Mouse (Mus musculus): ENCODE measurements around the gene Galt. TPM values are rescaled to one million over a fixed set of nuclear protein-coding genes. Genes with fewer than 3 reads are reported as not detected.

Gene Galt
- polyA plus RNA-seq, 1 experiment from 2014 or later = 38.0 TPM

DNA sequence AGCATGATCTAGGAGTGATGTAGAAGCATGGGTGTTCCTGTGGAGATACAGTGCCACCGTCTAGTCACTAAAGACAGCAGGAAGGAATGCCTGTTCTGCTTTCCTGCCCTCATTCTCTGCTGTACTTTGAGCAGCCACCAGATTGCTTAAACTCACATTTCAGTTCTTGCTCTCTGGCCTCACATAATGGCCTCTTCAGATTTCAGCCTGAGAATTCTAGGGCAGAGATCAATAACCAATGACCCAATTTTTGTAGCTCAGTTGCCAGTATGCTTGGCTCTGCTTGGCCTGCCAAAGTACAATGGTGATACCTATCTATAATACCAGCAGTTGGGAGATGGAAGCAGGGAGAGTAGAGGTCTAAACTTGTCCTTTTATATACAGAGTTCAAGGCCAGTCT, 10.0 kb upstream of the Galt start:
- peaks cover 7% of the 10 kb centered on the region for H3K4me1 ChIP-seq (replicated peaks)
- peaks cover 15% of the 10 kb centered on the region for H3K9me3 ChIP-seq
- H3K27me3 ChIP-seq = 0 out of 2 replicates have a peak, but pooled peaks cover 9% of the 10 kb centered on the region
- H3K27ac ChIP-seq (replicated peaks) = no peak overlapping the region
- no peak overlapping the region for H3K4me3 ChIP-seq
- no peak overlapping the region for H3K4me2 ChIP-seq
- no peak overlapping the region for H3K9ac ChIP-seq
- no peaks in the 10 kb centered on the region for H3K36me3 ChIP-seq
- 93% methylated on average over 1 of the region's 1 CpGs for WGBS
- ATAC-seq (ENCODE audit: low read depth) = no peak

DNA sequence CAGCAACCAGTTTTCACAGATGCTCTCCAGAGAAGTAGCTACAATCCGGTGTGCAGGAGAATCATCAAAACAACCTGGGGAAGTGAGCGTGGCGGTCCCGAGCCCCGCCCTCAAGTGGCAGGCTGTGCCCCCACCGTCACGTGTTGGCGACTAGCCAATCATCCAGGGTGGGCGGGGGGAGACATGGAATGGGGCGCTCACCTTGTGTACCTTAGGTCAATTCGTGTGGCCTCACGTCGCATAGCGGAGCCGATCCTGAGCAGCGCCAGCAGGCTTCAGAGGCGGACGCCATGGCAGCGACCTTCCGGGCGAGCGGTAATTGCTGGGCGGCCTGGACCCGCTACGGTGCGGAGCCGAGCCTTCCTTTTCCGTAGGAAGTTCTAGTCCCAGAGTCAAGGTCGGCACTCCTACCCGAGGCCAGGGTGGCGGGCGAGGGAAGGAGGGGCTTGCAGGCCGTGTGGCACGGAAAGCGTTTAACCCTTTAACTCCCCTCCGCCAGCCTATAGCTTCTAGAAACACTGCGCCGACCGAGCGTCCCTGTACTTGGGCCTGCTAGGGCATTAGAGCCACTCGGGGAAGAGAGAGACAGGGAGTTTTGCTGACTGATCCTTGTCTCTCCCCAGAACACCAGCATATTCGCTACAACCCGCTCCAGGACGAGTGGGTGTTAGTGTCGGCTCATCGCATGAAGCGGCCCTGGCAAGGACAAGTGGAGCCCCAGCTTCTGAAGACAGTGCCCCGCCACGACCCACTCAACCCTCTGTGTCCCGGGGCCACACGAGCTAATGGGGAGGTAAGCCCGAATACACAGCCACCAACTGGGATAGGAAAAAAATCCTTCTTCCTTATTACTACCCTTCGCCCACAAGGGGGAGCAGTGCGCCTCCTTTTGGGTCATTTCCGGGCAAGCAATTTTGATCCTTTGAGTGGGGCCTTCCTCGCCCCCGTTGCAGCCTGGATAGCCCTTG, 594 bp downstream of the Galt start, which contains the start of gene Sigmar1:
Gene Sigmar1 (minus strand): TSS at position 820 of the 968 bp plus-strand sequence.
- Histone ChIP-seq H3K9me3 (no peaks in the 10 kb centered on the region), H3K27me3 (peaks cover 4% of the 10 kb centered on the region; the same call in 1 of the 2 replicates), H3K9ac (peak within 1 kb of the TSS; percentile 83), H3K4me1 (replicated peaks) (peaks cover 25% of the 10 kb centered on the region), H3K36me3 (peaks cover 8% of the 10 kb centered on the region; the same call in 1 of the 2 replicates), H3K4me3 (peak within 1 kb of the TSS; percentile 62), H3K4me2 (peak within 1 kb of the TSS; percentile 95), H3K27ac (replicated peaks) (peak within 1 kb of the TSS; percentile 83)
- under 1% methylated on average over 57 of the region's 57 CpGs for WGBS
- ATAC-seq (ENCODE audit: low read depth) = peak; percentile 75

GRCm38 (mm10) chr4:41756440-41756839, 1.4 kb downstream of the Galt start:
- H3K27me3 ChIP-seq = peaks cover 4% of the 10 kb centered on the region; the same call in 1 of the 2 replicates
- peak overlapping the region; percentile 95 for H3K4me2 ChIP-seq
- peak; percentile 15; the same call in 1 of the 2 replicates for ATAC-seq (ENCODE audit: low read depth)
- peaks cover 8% of the 10 kb centered on the region; the same call in 1 of the 2 replicates for H3K36me3 ChIP-seq
- H3K9me3 ChIP-seq = no peaks in the 10 kb centered on the region
- H3K27ac ChIP-seq (replicated peaks) = no peak overlapping the region
- peak overlapping the region; percentile 62 for H3K4me3 ChIP-seq
- WGBS = 79% methylated on average over 8 of the region's 8 CpGs
- peak overlapping the region; percentile 83 for H3K9ac ChIP-seq
- H3K4me1 ChIP-seq (replicated peaks) = peaks cover 33% of the 10 kb centered on the region

DNA sequence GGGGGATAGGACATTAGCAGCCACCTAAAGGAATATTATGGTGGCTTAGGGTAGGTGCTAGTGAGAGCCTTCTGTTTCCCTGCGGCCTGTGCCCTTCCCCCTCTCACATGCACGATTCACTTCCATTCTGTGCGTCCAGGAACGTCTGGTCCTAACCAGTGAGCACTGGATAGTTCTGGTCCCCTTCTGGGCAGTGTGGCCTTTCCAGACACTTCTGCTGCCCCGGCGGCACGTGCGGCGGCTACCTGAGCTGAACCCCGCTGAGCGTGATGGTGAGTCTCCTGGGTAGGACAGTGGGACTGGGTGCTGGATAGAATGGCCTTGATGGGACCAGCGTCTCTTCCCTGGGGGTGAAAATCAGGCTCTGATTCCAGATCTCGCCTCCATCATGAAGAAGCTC, 2.3 kb downstream of the Galt start:
- Histone ChIP-seq H3K36me3 (peaks cover 8% of the 10 kb centered on the region; the same call in 1 of the 2 replicates), H3K9ac (no peak overlapping the region), H3K4me3 (no peak overlapping the region), H3K27ac (replicated peaks) (no peak overlapping the region), H3K9me3 (no peaks in the 10 kb centered on the region), H3K4me1 (replicated peaks) (peaks cover 42% of the 10 kb centered on the region), H3K27me3 (peaks cover 4% of the 10 kb centered on the region; the same call in 1 of the 2 replicates), H3K4me2 (no peak overlapping the region)
- no peak for ATAC-seq (ENCODE audit: low read depth)
- 95% methylated on average over 13 of the region's 13 CpGs for WGBS

- no peak for ATAC-seq (ENCODE audit: low read depth)
These were observed 3.0 kb downstream of the Galt start for GRCm38 (mm10) chr4:41758021-41758420.

DNA sequence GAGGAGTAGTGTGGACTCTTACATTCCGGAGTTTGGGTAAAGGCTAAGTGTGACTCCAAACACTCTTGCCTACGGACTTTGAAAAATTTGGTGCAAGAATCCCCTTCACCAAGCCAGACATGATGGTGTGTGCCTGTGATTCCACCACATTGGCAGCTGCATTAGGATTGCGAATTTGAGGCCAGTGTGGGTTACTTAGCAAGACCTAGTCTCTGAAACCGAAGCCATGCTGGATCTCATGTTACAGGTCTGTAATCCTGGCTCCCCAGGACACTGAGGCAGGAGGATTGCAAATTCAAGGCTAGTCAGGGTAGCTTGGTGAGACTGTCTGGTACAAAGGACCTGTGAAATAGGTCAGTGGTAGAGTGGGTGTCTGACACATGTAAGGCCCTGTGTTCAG, 3.7 kb downstream of the Galt start:
- ATAC-seq (ENCODE audit: low read depth) = no peak
- Histone ChIP-seq H3K9ac (0 out of 2 replicates have a peak overlapping the region, but pooled peaks have one; percentile 8), H3K36me3 (peaks cover 8% of the 10 kb centered on the region; the same call in 1 of the 2 replicates), H3K4me3 (no peak overlapping the region), H3K4me2 (no peak overlapping the region), H3K27ac (replicated peaks) (no peak overlapping the region), H3K27me3 (no peaks in the 10 kb centered on the region), H3K4me1 (replicated peaks) (peaks cover 48% of the 10 kb centered on the region), H3K9me3 (no peaks in the 10 kb centered on the region)
- 96% methylated on average over 4 of the region's 4 CpGs for WGBS

More at GRCm38 (mm10) chr4:41758021-41758420, 3.0 kb downstream of the Galt start:
- no peaks in the 10 kb centered on the region for H3K27me3 ChIP-seq
- WGBS = 86% methylated on average over 11 of the region's 11 CpGs
- peaks cover 8% of the 10 kb centered on the region; the same call in 1 of the 2 replicates for H3K36me3 ChIP-seq
- no peaks in the 10 kb centered on the region for H3K9me3 ChIP-seq
- no peak overlapping the region for H3K4me2 ChIP-seq
- H3K27ac ChIP-seq (replicated peaks) = no peak overlapping the region
- no peak overlapping the region for H3K9ac ChIP-seq
- H3K4me1 ChIP-seq (replicated peaks) = peaks cover 48% of the 10 kb centered on the region
- no peak overlapping the region for H3K4me3 ChIP-seq

- Histone ChIP-seq H3K27me3 (no peaks in the 10 kb centered on the region), H3K27ac (replicated peaks) (no peak overlapping the region), H3K4me1 (replicated peaks) (peaks cover 48% of the 10 kb centered on the region), H3K4me3 (no peak overlapping the region), H3K4me2 (no peak overlapping the region), H3K9ac (0 out of 2 replicates have a peak overlapping the region, but pooled peaks have one; percentile 8), H3K36me3 (peaks cover 8% of the 10 kb centered on the region; the same call in 1 of the 2 replicates), H3K9me3 (no peaks in the 10 kb centered on the region)
- ATAC-seq (ENCODE audit: low read depth) = no peak
- 90% methylated on average over 9 of the region's 9 CpGs for WGBS
These were observed 4.2 kb downstream of the Galt start for GRCm38 (mm10) chr4:41759206-41759605.

DNA sequence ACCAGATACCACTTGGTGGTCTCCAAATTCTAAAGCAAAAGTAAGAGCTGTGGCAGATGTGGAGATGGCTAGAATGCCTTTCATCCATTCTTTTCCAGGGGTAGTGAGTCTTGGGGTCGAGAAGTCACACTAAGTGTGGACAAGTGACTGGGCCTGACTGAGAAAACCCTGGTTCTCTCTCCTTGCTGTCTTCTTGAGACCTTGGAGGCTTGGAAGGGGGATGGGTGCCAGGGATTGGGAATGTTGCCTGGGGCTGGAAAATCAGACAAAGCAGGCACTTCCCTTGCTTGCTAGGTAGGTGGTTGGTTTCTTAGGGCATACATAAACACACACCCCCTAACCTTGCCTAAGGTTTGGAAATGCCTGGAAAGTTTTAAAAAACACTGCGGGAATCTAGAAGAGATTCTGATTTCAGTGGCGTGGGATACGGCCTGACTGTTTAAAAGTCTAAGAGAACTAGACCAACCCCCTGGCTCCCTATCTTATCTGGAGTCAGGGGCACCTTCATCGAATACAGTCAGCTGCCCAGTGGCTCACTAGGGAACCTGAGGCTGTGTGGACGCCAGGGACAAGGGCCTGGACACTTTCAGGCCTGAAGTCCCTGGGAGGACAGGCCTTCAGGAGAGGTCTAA, 4.7 kb downstream of the Galt start:
- no peak for ATAC-seq (ENCODE audit: low read depth)
- H3K9ac ChIP-seq = peak overlapping the region; percentile 71
- peaks cover 46% of the 10 kb centered on the region for H3K4me1 ChIP-seq (replicated peaks)
- H3K36me3 ChIP-seq = peaks cover 8% of the 10 kb centered on the region; the same call in 1 of the 2 replicates
- peak overlapping the region; percentile 39; the same call in 1 of the 2 replicates for H3K4me3 ChIP-seq
- peak overlapping the region; percentile 61 for H3K4me2 ChIP-seq
- WGBS = 45% methylated on average over 6 of the region's 6 CpGs
- H3K27ac ChIP-seq (replicated peaks) = peak overlapping the region; percentile 67; the same call in 1 of the 2 replicates
- no peaks in the 10 kb centered on the region for H3K9me3 ChIP-seq
- H3K27me3 ChIP-seq = no peaks in the 10 kb centered on the region

DNA sequence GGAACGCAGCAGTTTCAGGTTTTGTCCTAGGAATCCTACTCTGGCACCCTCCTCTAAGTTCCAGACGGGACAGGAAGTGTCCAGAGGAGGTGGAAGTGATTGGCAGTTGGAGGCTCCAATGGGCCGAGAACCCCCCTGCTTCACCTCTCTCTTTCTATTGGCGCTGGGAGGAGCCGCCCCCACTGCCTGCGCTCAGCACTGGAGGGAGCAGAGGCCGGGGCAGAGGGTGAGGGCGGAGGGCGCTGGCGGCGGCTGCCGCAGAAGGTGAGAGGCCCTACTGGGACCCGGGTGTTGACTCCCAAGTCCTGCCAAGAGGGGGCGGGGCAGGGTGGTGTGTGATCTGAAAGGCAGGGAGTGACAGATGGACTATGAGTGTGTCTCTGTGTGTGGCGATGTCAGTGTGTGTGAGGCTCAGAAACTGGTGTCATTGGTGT, 5.3 kb downstream of the Galt start:
- Histone ChIP-seq H3K4me1 (replicated peaks) (peaks cover 43% of the 10 kb centered on the region), H3K36me3 (peaks cover 8% of the 10 kb centered on the region; the same call in 1 of the 2 replicates), H3K4me3 (peak overlapping the region; percentile 39), H3K9ac (peak overlapping the region; percentile 71), H3K27ac (replicated peaks) (peak overlapping the region; percentile 67), H3K27me3 (no peaks in the 10 kb centered on the region), H3K4me2 (peak overlapping the region; percentile 61), H3K9me3 (no peaks in the 10 kb centered on the region)
- WGBS = 1% methylated on average over 15 of the region's 15 CpGs
- peak; percentile 51 for ATAC-seq (ENCODE audit: low read depth)

DNA sequence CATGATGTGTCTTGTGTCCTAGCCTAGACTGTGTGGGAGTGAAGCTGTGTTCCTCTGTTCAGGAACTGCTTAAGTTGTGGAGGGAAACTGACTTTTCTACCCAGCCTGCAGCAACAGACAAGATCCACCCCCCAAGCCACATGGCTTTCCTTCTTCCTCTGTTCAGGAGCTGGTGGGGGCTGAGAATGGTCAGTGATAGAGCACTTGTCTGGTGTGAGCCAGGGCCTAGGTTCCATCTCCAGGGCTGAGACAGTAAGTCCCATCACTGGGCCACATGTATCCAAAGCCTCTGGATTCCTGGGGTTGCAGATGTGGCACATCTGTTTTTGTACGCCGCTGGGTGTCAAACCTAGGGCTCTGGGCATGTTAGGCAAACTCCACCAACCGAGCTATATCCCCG, 5.9 kb downstream of the Galt start:
- Histone ChIP-seq H3K4me1 (replicated peaks) (peaks cover 43% of the 10 kb centered on the region), H3K27ac (replicated peaks) (peak overlapping the region; percentile 67), H3K36me3 (peaks cover 8% of the 10 kb centered on the region; the same call in 1 of the 2 replicates), H3K9ac (peak overlapping the region; percentile 71), H3K4me2 (peak overlapping the region; percentile 61), H3K9me3 (no peaks in the 10 kb centered on the region), H3K27me3 (no peaks in the 10 kb centered on the region), H3K4me3 (peak overlapping the region; percentile 39)
- ATAC-seq (ENCODE audit: low read depth) = no peak
- WGBS = 80% methylated on average over 4 of the region's 4 CpGs

DNA sequence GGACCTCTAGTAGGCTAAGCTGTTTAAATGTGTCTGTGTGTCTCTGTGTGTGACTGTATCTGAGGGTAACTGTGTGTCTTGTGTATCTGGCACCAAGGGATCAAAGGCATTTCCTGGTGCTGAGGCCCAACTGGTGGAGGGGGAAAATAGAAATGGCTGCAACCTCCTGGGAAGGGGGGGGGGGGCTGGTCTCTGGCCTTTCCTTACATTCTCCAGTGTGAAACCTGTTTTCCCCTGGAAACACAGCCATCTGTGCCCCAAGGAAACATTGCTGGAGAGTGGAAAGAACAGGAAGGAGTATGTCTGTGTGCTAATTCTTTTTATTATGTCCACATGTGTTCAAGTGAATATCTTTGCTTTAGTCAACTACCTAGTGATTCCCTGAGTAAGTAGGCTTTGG, 6.7 kb downstream of the Galt start:
- Histone ChIP-seq H3K4me3 (peak overlapping the region; percentile 39; the same call in 1 of the 2 replicates), H3K4me1 (replicated peaks) (peaks cover 36% of the 10 kb centered on the region), H3K4me2 (peak overlapping the region; percentile 61), H3K27me3 (no peaks in the 10 kb centered on the region), H3K9ac (0 out of 2 replicates have a peak overlapping the region, but pooled peaks have one; percentile 71), H3K9me3 (no peaks in the 10 kb centered on the region), H3K36me3 (peaks cover 8% of the 10 kb centered on the region; the same call in 1 of the 2 replicates), H3K27ac (replicated peaks) (peak overlapping the region; percentile 67)
- no peak for ATAC-seq (ENCODE audit: low read depth)
